Mouse (Mus musculus) ES-Bruce4 (cell line): ENCODE measurements at regions not wholly inside any gene's neighbourhood (a gene's known extent, or its start where the extent isn't known, plus 50 kb on each side); places are given as distances from the start of the nearest gene placed in this dataset.

ENCODE experiments used
- H3K27ac ChIP-seq: 2 replicates; pipeline ENCODE4 v1.5.1; 2012; ENCODE audit warnings: low read length, inconsistent platforms; ENCODE audit not compliant: insufficient read depth
- H3K27me3 ChIP-seq: 2 replicates; pipeline ENCODE4 v1.6.1; 2012; ENCODE audit warnings: mild to moderate bottlenecking, low read length, inconsistent platforms; ENCODE audit not compliant: control insufficient read depth, poor library complexity, insufficient read depth, severe bottlenecking
- H3K36me3 ChIP-seq: 2 replicates; pipeline ENCODE4 v1.6.1; 2012; ENCODE audit warnings: inconsistent platforms, mild to moderate bottlenecking, low read length, moderate library complexity; ENCODE audit not compliant: control insufficient read depth, poor library complexity, insufficient read depth, severe bottlenecking
- H3K4me1 ChIP-seq: one replicate; pipeline ENCODE4 v1.8.1; 2011; ENCODE audit warnings: low read length; ENCODE audit not compliant: control insufficient read depth, insufficient read depth
- H3K4me3 ChIP-seq: 2 replicates; pipeline ENCODE4 v1.5.1; 2011; ENCODE audit warnings: low read depth, mild to moderate bottlenecking, low read length
- H3K9ac ChIP-seq: 2 replicates; pipeline ENCODE4 v1.6.1; 2012; ENCODE audit warnings: low read depth, mild to moderate bottlenecking, inconsistent platforms; ENCODE audit not compliant: poor library complexity, severe bottlenecking
- H3K9me3 ChIP-seq: replicated peaks from 2 replicates; pipeline ENCODE4 v1.6.1; 2012; ENCODE audit warnings: mild to moderate bottlenecking, low read length, inconsistent platforms; ENCODE audit not compliant: control insufficient read depth, poor library complexity, insufficient read depth, severe bottlenecking
- CTCF ChIP-seq: IDR thresholded peaks from one replicate; pipeline ENCODE4 v1.8.1; 2011; ENCODE audit warnings: low read depth, low read length
- EP300 ChIP-seq: IDR thresholded peaks from 2 replicates; pipeline ENCODE4 v1.6.1; 2011; ENCODE audit warnings: low read depth, low read length; ENCODE audit not compliant: insufficient read depth
- POLR2A ChIP-seq: IDR thresholded peaks from one replicate; pipeline ENCODE4 v1.8.1; 2011; ENCODE audit warnings: low read length; ENCODE audit not compliant: insufficient read depth

- Histone ChIP-seq H3K4me3 (no peak overlapping the region), H3K4me1 (peaks cover 2% of the 10 kb centered on the region), H3K27me3 (0 out of 2 replicates have a peak, but pooled peaks cover 1% of the 10 kb centered on the region), H3K9me3 (no peaks in the 10 kb centered on the region), H3K36me3 (no peaks in the 10 kb centered on the region), H3K9ac (no peak overlapping the region), H3K27ac (no peak overlapping the region)
- TF ChIP-seq EP300 = no peak
These were observed 207.7 kb upstream of the Camk1g start for GRCm38 (mm10) chr1:193577821-193578220.

GRCm38 (mm10) chr1:193575986-193576713 lies 206.1 kb upstream of the Camk1g start:
- Histone ChIP-seq H3K9ac (no peak overlapping the region), H3K27me3 (0 out of 2 replicates have a peak, but pooled peaks cover 1% of the 10 kb centered on the region), H3K27ac (no peak overlapping the region), H3K4me3 (no peak overlapping the region), H3K9me3 (no peaks in the 10 kb centered on the region), H3K36me3 (no peaks in the 10 kb centered on the region), H3K4me1 (peaks cover 2% of the 10 kb centered on the region)
- TF ChIP-seq CTCF (peak; percentile 84), POLR2A (no peak)

- H3K36me3 ChIP-seq = no peaks in the 10 kb centered on the region
- TF ChIP-seq EP300 = no peak
- TF ChIP-seq POLR2A = no peak
- no peak for TF ChIP-seq CTCF
- 0 out of 2 replicates have a peak, but pooled peaks cover 1% of the 10 kb centered on the region for H3K27me3 ChIP-seq
- no peak overlapping the region for H3K27ac ChIP-seq
- H3K4me1 ChIP-seq = no peaks in the 10 kb centered on the region
- no peaks in the 10 kb centered on the region for H3K9me3 ChIP-seq
- no peak overlapping the region for H3K9ac ChIP-seq
- H3K4me3 ChIP-seq = no peak overlapping the region
These were observed 202.7 kb upstream of the Camk1g start for GRCm38 (mm10) chr1:193572827-193573226.

GRCm38 (mm10) chr1:193572411-193572810 lies 202.3 kb upstream of the Camk1g start:
- H3K27ac ChIP-seq = no peak overlapping the region
- TF ChIP-seq EP300 = no peak
- TF ChIP-seq POLR2A = no peak
- no peak for TF ChIP-seq CTCF
- no peak overlapping the region for H3K9ac ChIP-seq
- no peaks in the 10 kb centered on the region for H3K9me3 ChIP-seq
- 0 out of 2 replicates have a peak, but pooled peaks cover 1% of the 10 kb centered on the region for H3K27me3 ChIP-seq
- no peaks in the 10 kb centered on the region for H3K4me1 ChIP-seq
- H3K36me3 ChIP-seq = no peaks in the 10 kb centered on the region
- no peak overlapping the region for H3K4me3 ChIP-seq

- 0 out of 2 replicates have a peak, but pooled peaks cover 1% of the 10 kb centered on the region for H3K27me3 ChIP-seq
- H3K9me3 ChIP-seq = no peaks in the 10 kb centered on the region
- no peak overlapping the region for H3K27ac ChIP-seq
- no peaks in the 10 kb centered on the region for H3K36me3 ChIP-seq
- H3K4me3 ChIP-seq = no peak overlapping the region
- H3K4me1 ChIP-seq = no peaks in the 10 kb centered on the region
- no peak for TF ChIP-seq POLR2A
- TF ChIP-seq EP300 = no peak
- no peak for TF ChIP-seq CTCF
- no peak overlapping the region for H3K9ac ChIP-seq
These were observed 201.0 kb upstream of the Camk1g start for GRCm38 (mm10) chr1:193571088-193571487.

- Histone ChIP-seq H3K36me3 (no peaks in the 10 kb centered on the region), H3K4me1 (no peaks in the 10 kb centered on the region), H3K9me3 (no peaks in the 10 kb centered on the region), H3K9ac (no peak overlapping the region), H3K27ac (no peak overlapping the region), H3K4me3 (no peak overlapping the region), H3K27me3 (0 out of 2 replicates have a peak, but pooled peaks cover 1% of the 10 kb centered on the region)
- no peak for TF ChIP-seq EP300
- no peak for TF ChIP-seq CTCF
- no peak for TF ChIP-seq POLR2A
These were observed 198.6 kb upstream of the Camk1g start for GRCm38 (mm10) chr1:193568586-193569174.
